Mouse (Mus musculus) right cerebral cortex, postnatal 14 days (tissue): Measurements from ENCODE around the gene Gm3239.
A peak's percentile ranks its signal among the peaks of the same experiment; 100 is the strongest.
"Not testable (repeated sequence)": the region's sequence is repeated elsewhere in the genome, so short reads cannot be mapped to it uniquely, and the experiment has no call there.

Experiments
- DNase-seq: peaks from one replicate; pipeline ENCODE4 v3.0.0; 2022

Gene Gm3239

DNA sequence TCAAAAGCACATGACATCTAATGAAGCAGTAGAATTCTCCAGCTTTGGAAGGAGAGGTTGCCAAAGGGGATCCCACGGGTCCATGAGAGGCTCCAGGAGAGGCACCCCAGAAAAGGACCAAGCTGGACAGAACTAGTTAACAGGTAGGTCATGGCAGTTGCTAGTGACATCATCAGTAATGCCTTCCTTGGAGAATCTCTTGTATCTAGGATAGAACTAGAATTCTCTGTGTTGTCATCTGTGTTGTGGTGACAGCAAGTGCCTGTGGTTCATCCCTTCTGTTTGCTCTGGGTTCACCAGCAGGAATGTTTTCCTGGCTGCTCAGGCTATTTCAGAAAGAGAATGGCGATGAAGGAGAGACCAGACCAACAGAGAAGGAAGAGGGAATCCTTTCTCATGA lies at the start of gene Gm3239:
Gene Gm3239 (plus strand): TSS at position 301 of the 400 bp plus-strand sequence.
- DNase-seq = not testable (repeated sequence)

DNA sequence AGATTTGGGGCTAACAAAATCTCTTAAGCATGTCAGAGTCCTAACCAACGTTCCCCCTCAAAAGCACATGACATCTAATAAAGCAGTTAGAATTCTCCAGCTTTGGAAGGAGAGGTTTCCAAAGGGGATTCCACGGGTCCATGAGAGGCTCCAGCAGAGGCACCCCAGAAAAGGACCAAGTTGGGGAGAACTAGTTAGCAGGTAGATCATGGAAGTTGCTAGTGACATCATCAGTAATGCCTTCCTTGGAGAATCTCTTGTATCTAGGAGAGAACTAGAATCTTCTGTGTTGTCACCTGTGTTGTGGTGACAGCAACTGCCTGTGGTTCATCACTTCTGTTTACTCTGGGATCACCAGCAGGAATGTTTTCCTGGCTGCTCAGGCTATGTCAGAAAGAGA lies 31.9 kb upstream of the Gm3239 start, which contains the start of gene Gm8159:
Gene Gm8159 (plus strand): TSS at position 301 of the 400 bp plus-strand sequence.
- DNase-seq = not testable (repeated sequence)

DNA sequence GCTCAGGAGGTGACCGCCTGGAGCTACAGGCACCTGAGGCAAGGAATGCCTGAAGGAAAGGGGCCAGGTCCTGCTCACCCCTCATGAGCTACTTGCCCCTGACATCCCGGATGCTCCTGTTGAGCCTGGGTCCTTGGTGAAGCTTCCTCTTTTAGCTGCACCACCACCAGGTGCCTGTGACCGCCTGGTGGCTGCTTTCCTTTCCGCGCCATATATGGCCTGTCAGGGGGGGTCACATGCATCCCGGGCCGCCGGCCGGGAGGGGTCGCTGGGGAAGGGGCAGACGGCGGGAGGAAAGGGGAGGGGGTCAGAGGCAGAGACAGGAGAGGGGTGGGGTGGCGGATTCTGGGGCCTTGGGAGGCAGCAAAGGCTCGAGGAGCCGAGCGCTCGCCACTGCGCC lies 14.7 kb upstream of the Gm3239 start:
- DNase-seq = peak; percentile 7

GRCm38 (mm10) chr14:4650324-4650723 lies 13.7 kb upstream of the Gm3239 start:
- DNase-seq = peak; percentile 48

GRCm38 (mm10) chr14:4708938-4709337 lies 44.9 kb downstream of the Gm3239 start, which contains the start of gene Gm7876:
Gm7876 (plus strand) TSS chr14:4709238.
- not testable (repeated sequence) for DNase-seq
